8 mouse cellular contexts compared by ENCODE assay signal in the genomic region with DNA sequence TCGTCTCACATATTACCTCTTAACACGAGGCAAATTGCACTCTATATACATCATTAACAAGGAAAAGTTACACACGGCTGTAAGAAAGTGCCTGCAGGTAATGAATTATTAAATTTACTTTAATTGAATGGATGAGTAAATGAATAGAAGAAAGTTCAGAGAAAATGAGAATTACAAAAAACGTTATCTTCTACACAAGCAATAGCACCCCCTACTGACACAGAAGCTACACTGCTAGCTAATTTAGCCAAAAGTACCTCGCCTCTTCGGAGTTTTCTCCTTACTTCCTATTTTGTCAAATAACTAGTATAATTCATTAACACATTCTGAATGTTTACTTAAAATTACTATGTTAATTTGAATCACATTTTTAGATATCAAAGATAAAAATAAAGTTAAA. TPM values are rescaled to one million over a fixed set of nuclear protein-coding genes. Genes with fewer than 3 reads are reported as not detected.
A peak's percentile ranks its signal among the peaks of the same experiment; 100 is the strongest.
DNase-seq lines count a peak whose midpoint lies in the region; ATAC-seq and TF ChIP-seq lines count a peak whose summit lies in the region.

No protein-coding gene starts in this region.

- no peaks in the 10 kb centered on the region for H3K79me2 ChIP-seq in liver, adult 2 months (ENCODE audit: control insufficient read depth, insufficient read depth, low read length)

- peak; percentile 75 for DNase-seq in embryonic facial prominence, embryonic 11.5 days (ENCODE audit: low spot score)
- no peak for DNase-seq in embryonic facial prominence, embryonic 10.5 days (ENCODE audit: low spot score)
- peak; percentile 31 for DNase-seq in liver, adult 2 months (ENCODE audit: extremely low read depth, low read depth, low spot score)
- no peak for DNase-seq in liver, embryonic 11.5 days (ENCODE audit: low spot score)
- DNase-seq in MEL-GATA-1-ER (ENCODE audit: extremely low read depth, low read depth): peak; percentile 59
- no peak for DNase-seq in urinary bladder, adult 2 months (ENCODE audit: low spot score)

- H3K9me3 ChIP-seq in embryonic facial prominence, embryonic 11.5 days (replicated peaks; ENCODE audit: control insufficient read depth, low read length): no peaks in the 10 kb centered on the region
- no peaks in the 10 kb centered on the region for H3K9me3 ChIP-seq in embryonic facial prominence, embryonic 10.5 days
- no peaks in the 10 kb centered on the region for H3K9me3 ChIP-seq in liver, embryonic 11.5 days (ENCODE audit: control insufficient read depth, low read length)

- TF ChIP-seq CTCF in liver, adult 2 months (IDR thresholded peaks at IDR 0.05; ENCODE audit: low read depth, low read length): no peak

- TF ChIP-seq POLR2A in liver, adult 2 months (IDR thresholded peaks at IDR 0.05; ENCODE audit: extremely low read depth, insufficient read depth, low read length): no peak

- ATAC-seq in embryonic facial prominence, embryonic 11.5 days (replicated peaks; ENCODE audit: insufficient number of reproducible peaks, low FRiP score, low TSS enrichment, low read depth): no peak
- no peak for ATAC-seq in liver, embryonic 11.5 days (replicated peaks; ENCODE audit: low FRiP score)
- peak; percentile 70 for ATAC-seq in inflammation-experienced regulatory T-cells, adult 6 months
- ATAC-seq in granulocyte monocyte progenitor cell, adult 5-6 weeks (replicated peaks; ENCODE audit: poor library complexity, severe bottlenecking): no peak

- H3K4me2 ChIP-seq in embryonic facial prominence, embryonic 11.5 days (ENCODE audit: low read depth, low read length): no peak overlapping the region
- no peak overlapping the region for H3K4me2 ChIP-seq in liver, embryonic 11.5 days

- no peaks in the 10 kb centered on the region for H3K36me3 ChIP-seq in embryonic facial prominence, embryonic 11.5 days (replicated peaks; ENCODE audit: control insufficient read depth, insufficient read depth, low read depth, low read length)
- H3K36me3 ChIP-seq in embryonic facial prominence, embryonic 10.5 days (replicated peaks): peaks cover 6% of the 10 kb centered on the region
- H3K36me3 ChIP-seq in liver, adult 2 months (ENCODE audit: control insufficient read depth, insufficient read depth, low read length): no peaks in the 10 kb centered on the region
- no peaks in the 10 kb centered on the region for H3K36me3 ChIP-seq in liver, embryonic 11.5 days (ENCODE audit: control insufficient read depth, insufficient read depth, low read length)

- H3K4me1 ChIP-seq in embryonic facial prominence, embryonic 11.5 days (ENCODE audit: control insufficient read depth, insufficient read depth, low read length): no peaks in the 10 kb centered on the region
- peaks cover under 1% of the 10 kb centered on the region; the same call in 1 of the 2 replicates for H3K4me1 ChIP-seq in embryonic facial prominence, embryonic 10.5 days
- H3K4me1 ChIP-seq in liver, adult 2 months (ENCODE audit: control insufficient read depth, insufficient read depth, low read length): no peaks in the 10 kb centered on the region
- peaks cover 4% of the 10 kb centered on the region; the same call in 1 of the 2 replicates for H3K4me1 ChIP-seq in liver, embryonic 11.5 days (replicated peaks; ENCODE audit: control insufficient read depth, insufficient read depth, low read length)

- H3K27ac ChIP-seq in embryonic facial prominence, embryonic 11.5 days (replicated peaks; ENCODE audit: low read depth, low read length): no peak overlapping the region
- no peak overlapping the region for H3K27ac ChIP-seq in embryonic facial prominence, embryonic 10.5 days (replicated peaks)
- no peak overlapping the region for H3K27ac ChIP-seq in liver, adult 2 months (replicated peaks; ENCODE audit: insufficient read depth, low read depth, low read length)
- H3K27ac ChIP-seq in liver, embryonic 11.5 days (ENCODE audit: low read depth, low read length): no peak overlapping the region

- no peaks in the 10 kb centered on the region for H3K27me3 ChIP-seq in embryonic facial prominence, embryonic 11.5 days (ENCODE audit: control insufficient read depth, insufficient read depth, low read length)
- H3K27me3 ChIP-seq in embryonic facial prominence, embryonic 10.5 days (replicated peaks; ENCODE audit: low read depth, poor library complexity, severe bottlenecking): no peaks in the 10 kb centered on the region
- no peaks in the 10 kb centered on the region for H3K27me3 ChIP-seq in liver, adult 2 months (ENCODE audit: control insufficient read depth, insufficient read depth, low read length)
- H3K27me3 ChIP-seq in liver, embryonic 11.5 days (replicated peaks; ENCODE audit: control insufficient read depth, insufficient read depth, low read length): no peaks in the 10 kb centered on the region

- no peak overlapping the region for H3K9ac ChIP-seq in embryonic facial prominence, embryonic 11.5 days (replicated peaks; ENCODE audit: low read length)
- H3K9ac ChIP-seq in liver, adult 2 months (ENCODE audit: low read depth, low read length): no peak overlapping the region
- H3K9ac ChIP-seq in liver, embryonic 11.5 days (ENCODE audit: low read depth, low read length): no peak overlapping the region

- WGBS in embryonic facial prominence, embryonic 11.5 days: 65% methylated on average over 6 of the region's 6 CpGs
- WGBS in embryonic facial prominence, embryonic 10.5 days: 70% methylated on average over 6 of the region's 6 CpGs
- WGBS in liver, adult 2 months: 59% methylated on average over 6 of the region's 6 CpGs
- WGBS in liver, embryonic 11.5 days: 59% methylated on average over 6 of the region's 6 CpGs

- H3K4me3 ChIP-seq in embryonic facial prominence, embryonic 11.5 days (ENCODE audit: low read depth, low read length): no peak overlapping the region
- H3K4me3 ChIP-seq in embryonic facial prominence, embryonic 10.5 days: no peak overlapping the region
- no peak overlapping the region for H3K4me3 ChIP-seq in liver, adult 2 months (ENCODE audit: insufficient read depth, low read depth, low read length)
- H3K4me3 ChIP-seq in liver, embryonic 11.5 days (ENCODE audit: low read depth, low read length): no peak overlapping the region

RNA-seq across cellular contexts. Expression of gene Ift80, which starts 49.9 kb away (rescaled TPM):
- 22.4 and 24.8 TPM in 2 replicates for polyA plus RNA-seq in embryonic facial prominence, embryonic 11.5 days (2014; fragmentation: Nextera tagmentation; extraction: Ambion mirVana)
- polyA plus RNA-seq in embryonic facial prominence, embryonic 10.5 days (2016; fragmentation: Nextera tagmentation; extraction: Ambion mirVana): 18.1 and 18.3 TPM in 2 replicates
- total RNA-seq in liver, adult 2 months (2014; rRNA removed): 3.3 and 4.1 TPM in 2 replicates
- 0.76 and 0.98 TPM in 2 replicates for polyA plus RNA-seq in liver, adult 2 months (2012; rRNA removed)
- polyA plus RNA-seq in liver, embryonic 11.5 days (2014; fragmentation: Nextera tagmentation; extraction: Ambion mirVana): 10.0 and 10.9 TPM in 2 replicates
- polyA plus RNA-seq in inflammation-experienced regulatory T-cells, adult 6 months (2017; shearing (Covaris generic)): 100 to 1,000 TPM in 1 of 3 experiments, 10 to 100 TPM in 2; 24.6 to 128 (median 99.2) TPM
- 9.5 and 10.2 TPM in 2 replicates for polyA plus RNA-seq in urinary bladder, adult 2 months (2012; rRNA removed)
- 11.9 and 16.4 TPM in 2 replicates for total RNA-seq in granulocyte monocyte progenitor cell, adult 5-6 weeks (2014; fragmentation: Nextera tagmentation)
- 20.2 and 27.6 TPM in 2 replicates for total RNA-seq in granulocyte monocyte progenitor cell, adult 5-6 weeks (2017)

RNA-seq across cellular contexts. Expression of gene Smc4, which starts 50.1 kb away (rescaled TPM):
- polyA plus RNA-seq in embryonic facial prominence, embryonic 11.5 days (2014; fragmentation: Nextera tagmentation; extraction: Ambion mirVana): 196 and 226 TPM in 2 replicates
- 166 and 187 TPM in 2 replicates for polyA plus RNA-seq in embryonic facial prominence, embryonic 10.5 days (2016; fragmentation: Nextera tagmentation; extraction: Ambion mirVana)
- 6.4 and 8.6 TPM in 2 replicates for total RNA-seq in liver, adult 2 months (2014; rRNA removed)
- polyA plus RNA-seq in liver, adult 2 months (2012; rRNA removed): 1.0 and 1.1 TPM in 2 replicates
- polyA plus RNA-seq in liver, embryonic 11.5 days (2014; fragmentation: Nextera tagmentation; extraction: Ambion mirVana): 200 and 213 TPM in 2 replicates
- 100 to 1,000 TPM; 271 to 449 (median 425) TPM for polyA plus RNA-seq in inflammation-experienced regulatory T-cells, adult 6 months (2017; shearing (Covaris generic))
- polyA plus RNA-seq in urinary bladder, adult 2 months (2012; rRNA removed): 11.8 and 15.6 TPM in 2 replicates
- 115 and 179 TPM in 2 replicates for total RNA-seq in granulocyte monocyte progenitor cell, adult 5-6 weeks (2014; fragmentation: Nextera tagmentation)
- 624 and 700 TPM in 2 replicates for total RNA-seq in granulocyte monocyte progenitor cell, adult 5-6 weeks (2017)

Comparison
In these comparisons a context has a peak if more than half of its experiments do, and no peak if none do; other contexts are left out.
1. DNase-seq: peak in embryonic facial prominence, embryonic 11.5 days (single experiment), liver, adult 2 months (single experiment) and MEL-GATA-1-ER (single experiment); none in embryonic facial prominence, embryonic 10.5 days (single experiment), liver, embryonic 11.5 days (single experiment) and urinary bladder, adult 2 months (single experiment).
2. RNA of gene Smc4, which starts 50.1 kb away (polyA plus RNA-seq): 271 to 449 TPM in inflammation-experienced regulatory T-cells, adult 6 months, 196 to 226 TPM in embryonic facial prominence, embryonic 11.5 days, 200 to 213 TPM in liver, embryonic 11.5 days and 166 to 187 TPM in embryonic facial prominence, embryonic 10.5 days; 11.8 to 15.6 TPM in urinary bladder, adult 2 months and 1.0 to 1.1 TPM in liver, adult 2 months; every median in the first group is over 10 times any median in the second.